Mouse (Mus musculus) layer of hippocampus, adult 18-20 months (tissue): ENCODE measurements around the gene 1700001F09Rik. TPM values are rescaled to one million over a fixed set of nuclear protein-coding genes. Genes with fewer than 3 reads are reported as not detected.
"Not testable (repeated sequence)": the region's sequence is repeated elsewhere in the genome, so short reads cannot be mapped to it uniquely, and the experiment has no call there.

Experiments used
- DNase-seq, 2 experiments: peaks; one replicate each; pipeline ENCODE4 v3.0.0; 2022; ENCODE audit warnings: low spot score in 2 of 2
- long read RNA-seq: library from polyadenylated mRNA; stranded (forward); transcript quantifications from one replicate; pipeline ENCODE4 v2.0.0, GENCODE M21; 2021
- total RNA-seq, 2 experiments: library from RNA; stranded (reverse); gene quantifications; 2 replicates each; pipeline ENCODE4 v1.2.3; 2021

1700001F09Rik gene
- total RNA-seq: under 1 TPM in 1 of 2 experiments, not detected in 1; 0.61 TPM
- long read RNA-seq: 0 reads

DNA sequence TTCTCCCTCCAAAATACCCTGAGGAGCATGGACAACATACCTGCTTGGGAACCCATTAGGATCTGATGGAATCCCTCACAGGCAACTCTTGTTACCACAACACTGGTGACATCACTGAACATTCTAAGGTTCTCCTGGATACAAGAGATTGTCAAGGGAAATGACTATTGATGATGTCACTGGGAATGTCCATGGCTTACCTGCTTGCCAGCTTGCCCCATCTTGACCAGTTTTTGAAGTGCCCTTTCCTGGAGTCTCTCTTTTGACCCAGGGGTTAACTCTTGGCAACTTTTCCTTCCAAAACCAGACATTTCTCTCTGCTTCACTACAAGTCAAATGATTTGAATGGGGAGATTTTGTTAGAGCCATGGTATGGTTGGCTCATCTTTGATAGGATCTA, at the start of gene 1700001F09Rik:
1700001F09Rik (minus strand) TSS at position 101 of the 400 bp plus-strand sequence.
- not testable (repeated sequence) for DNase-seq

DNA sequence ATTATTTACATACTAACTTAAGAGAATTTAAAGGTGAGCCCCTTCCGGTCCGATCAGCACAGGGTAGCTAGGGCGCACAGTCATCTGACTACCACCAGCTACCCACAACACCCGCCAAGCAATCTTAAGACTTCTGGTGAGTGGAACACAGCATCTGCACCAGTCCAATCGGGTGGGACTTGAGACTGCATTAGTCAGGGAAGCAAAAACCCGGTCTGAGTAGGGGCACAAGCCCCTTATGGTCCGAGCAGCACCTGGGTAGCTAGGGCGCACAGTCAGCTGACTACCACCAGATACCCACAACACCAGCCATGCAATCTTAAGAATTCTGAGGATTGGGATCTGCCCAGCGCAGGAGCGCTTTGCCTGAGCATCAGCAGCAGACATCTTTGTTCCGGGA, 14.1 kb upstream of the 1700001F09Rik start:
- DNase-seq: peak in 1 of 2 experiments; percentile 8

DNA sequence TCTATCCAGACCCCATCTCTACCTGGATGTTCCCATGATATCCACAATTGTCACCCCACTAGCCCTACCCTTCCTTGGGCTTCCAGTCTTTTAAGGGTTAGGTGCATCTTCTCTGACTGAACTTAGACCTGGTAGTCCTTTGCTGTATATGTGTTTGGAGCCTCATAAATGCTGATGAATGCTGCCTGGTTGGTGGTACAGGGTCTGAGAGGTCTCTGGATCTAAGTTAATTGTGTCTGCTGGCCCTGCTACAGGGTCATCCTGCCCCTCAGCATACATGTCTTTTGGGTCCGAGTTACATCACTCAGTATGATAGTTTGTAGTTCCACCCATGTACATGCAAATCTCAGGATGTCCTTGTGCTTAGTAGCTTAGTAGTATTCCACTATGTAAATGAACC, 11.6 kb upstream of the 1700001F09Rik start:
- DNase-seq: not testable (repeated sequence)

DNA sequence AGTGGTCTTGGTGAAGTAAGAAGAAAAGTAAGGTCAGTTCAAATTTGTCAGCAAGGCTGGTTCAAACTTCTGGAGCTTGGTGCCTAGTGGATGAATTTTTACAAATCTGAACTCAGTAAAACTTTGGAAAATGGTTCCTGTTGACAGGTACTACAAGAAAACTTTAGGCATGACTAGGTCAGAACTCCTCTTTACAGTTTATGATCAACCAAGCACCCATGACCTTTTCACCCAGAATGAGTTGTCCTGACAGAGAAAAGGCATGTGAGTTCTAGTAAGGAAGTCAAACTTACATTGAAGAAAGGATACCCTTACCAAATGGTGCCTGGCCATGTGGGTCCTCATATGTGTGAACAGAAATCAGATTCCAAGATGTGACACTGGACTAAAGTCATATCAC, 9.9 kb upstream of the 1700001F09Rik start:
- DNase-seq: not testable (repeated sequence)

DNA sequence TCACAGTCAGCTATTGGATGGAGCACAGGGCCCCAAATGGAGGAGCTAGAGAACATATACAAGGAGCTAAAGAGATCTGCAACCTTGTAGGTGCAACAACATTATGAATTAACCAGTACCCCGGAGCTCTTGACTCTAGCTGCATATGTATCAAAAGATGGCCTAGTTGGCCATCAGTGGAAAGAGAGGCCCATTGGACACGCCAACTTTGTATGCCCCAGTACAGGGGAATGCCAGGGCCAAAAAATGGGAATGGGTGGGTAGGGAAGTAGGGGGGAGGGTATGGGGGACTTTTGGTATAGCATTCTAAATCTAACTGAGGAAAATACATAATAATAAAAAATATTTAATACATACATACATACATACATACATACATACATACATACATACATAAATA, 5.3 kb upstream of the 1700001F09Rik start:
- DNase-seq: not testable (repeated sequence)

DNA sequence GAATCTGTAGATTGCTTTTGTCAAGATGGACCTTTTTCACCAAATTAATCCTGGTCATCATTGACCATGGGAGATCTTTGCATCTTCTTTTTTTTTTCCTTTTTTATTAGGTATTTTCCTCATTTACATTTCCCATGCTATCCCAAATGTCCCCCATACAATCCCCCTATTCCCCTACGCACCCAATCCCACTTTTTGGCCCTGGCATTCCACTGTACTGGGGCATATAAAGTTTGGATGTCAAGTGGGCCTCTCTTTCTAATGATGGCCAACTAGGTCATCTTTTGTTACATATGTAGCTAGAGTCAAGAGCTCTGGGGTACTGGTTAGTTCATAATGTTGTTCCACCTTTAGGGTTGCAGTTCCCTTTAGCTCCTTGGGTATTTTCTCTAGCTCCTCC, 10.0 kb downstream of the 1700001F09Rik start:
- DNase-seq: not testable (repeated sequence)

DNA sequence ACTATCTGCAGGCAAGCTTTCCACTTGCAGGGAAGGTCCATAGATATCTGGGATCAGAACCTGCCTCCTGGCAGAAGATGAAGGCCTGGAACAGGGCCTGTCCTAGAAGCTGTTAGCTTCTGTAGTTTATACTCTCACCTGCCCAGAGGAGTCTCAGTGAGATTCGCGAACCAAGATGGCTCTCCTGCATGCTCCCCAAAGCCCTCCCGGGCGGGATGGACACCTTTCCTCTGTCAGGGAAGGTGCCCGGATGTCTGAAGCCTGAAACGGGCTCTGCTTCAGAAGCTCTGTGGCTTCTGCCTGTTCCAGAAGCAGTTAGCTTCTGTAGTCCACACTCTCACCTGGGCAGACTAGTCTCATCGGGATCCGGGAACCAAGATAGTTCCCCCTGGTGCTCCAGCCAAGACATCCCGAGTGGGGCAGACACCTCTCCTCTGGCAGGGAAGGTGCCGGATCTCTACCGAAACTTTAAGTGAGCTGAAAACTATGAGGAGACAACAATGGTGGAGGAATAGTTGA, 16.2 kb downstream of the 1700001F09Rik start:
- DNase-seq: not testable (repeated sequence)

DNA sequence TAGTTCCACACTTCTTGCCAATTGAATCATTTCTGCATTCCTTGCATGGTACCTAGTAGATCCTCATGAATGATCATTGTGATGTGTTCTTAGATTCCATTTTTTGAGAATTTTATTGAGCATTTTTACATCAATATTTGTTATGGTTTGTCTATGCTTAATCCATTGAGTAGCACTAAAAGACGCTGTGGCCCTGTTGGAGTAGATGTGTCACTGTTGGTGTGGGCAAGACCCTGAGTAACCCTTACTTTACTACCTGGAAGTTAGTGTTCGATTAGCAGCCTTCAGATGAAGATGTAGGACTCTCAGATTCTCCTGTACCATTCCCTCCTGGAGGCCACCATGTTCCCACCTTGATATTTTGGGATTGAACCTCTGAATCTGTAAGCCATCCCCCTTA, 19.0 kb downstream of the 1700001F09Rik start:
- DNase-seq: not testable (repeated sequence)

DNA sequence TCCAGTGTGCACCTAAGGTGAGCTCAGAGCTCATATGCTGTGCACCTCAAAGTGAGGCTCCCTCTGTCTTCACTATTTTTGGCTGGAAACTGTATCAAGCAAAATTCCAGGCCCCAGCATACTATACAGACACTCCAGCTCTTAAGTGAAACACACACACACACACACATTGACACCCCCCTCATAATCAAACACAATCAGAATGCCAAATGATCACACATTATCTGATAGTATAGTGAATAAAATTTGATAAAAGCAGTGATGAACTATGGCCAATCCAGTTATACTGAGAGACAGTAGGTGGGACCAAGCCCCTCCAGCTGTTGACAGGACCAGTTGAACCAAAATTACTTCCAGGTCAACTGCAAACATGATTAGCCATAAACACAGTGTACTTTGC, 28.1 kb downstream of the 1700001F09Rik start:
- not testable (repeated sequence) for DNase-seq

DNA sequence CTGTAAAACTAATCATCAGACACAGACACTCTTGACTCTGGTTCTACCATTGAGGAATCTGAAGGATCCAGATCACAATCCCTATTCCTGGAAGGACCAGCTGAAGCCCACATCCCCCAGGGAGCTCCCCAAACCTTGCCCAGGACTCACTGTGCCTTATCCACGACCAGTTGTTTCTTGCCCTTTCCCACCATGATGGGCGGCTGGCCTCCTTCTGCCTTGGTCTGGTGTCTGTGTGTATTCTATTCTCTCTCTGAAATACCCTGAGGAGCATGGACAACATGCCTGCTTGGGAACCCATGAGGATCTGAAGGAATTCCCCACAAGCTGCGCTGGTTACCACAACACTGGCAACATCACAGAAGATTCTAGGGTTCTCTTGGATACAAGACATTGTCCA, 54.1 kb downstream of the 1700001F09Rik start, which contains the start of gene Gm8127:
Gm8127 (minus strand) TSS at position 330 of the 400 bp plus-strand sequence.
- not testable (repeated sequence) for DNase-seq

Other genes starting within 250 kb of the 1700001F09Rik start
- not detected for gene Gm8104, start 247.2 kb downstream of the 1700001F09Rik start, total RNA-seq
- gene Gm7233, start 167.9 kb downstream of the 1700001F09Rik start, total RNA-seq: under 1 TPM in 1 of 2 experiments, not detected in 1; 0.23 TPM
- gene Gm8122, start 112.5 kb downstream of the 1700001F09Rik start, total RNA-seq: not detected
- gene Gm8126, start 89.2 kb downstream of the 1700001F09Rik start, total RNA-seq: not detected
- gene Gm9732, start 72.8 kb downstream of the 1700001F09Rik start, total RNA-seq: not detected
- gene Gm8127, start 54.0 kb downstream of the 1700001F09Rik start, total RNA-seq: not detected
- not detected for gene Gm8138, start 68.5 kb upstream of the 1700001F09Rik start, total RNA-seq
- gene Gm5799, start 195.8 kb upstream of the 1700001F09Rik start, total RNA-seq: not detected
- gene Gm17654, start 231.3 kb upstream of the 1700001F09Rik start, total RNA-seq: not detected